Mouse (Mus musculus) lung, postnatal 0 days (tissue): Measurements from ENCODE around the gene Adamtsl3. TPM values are rescaled to one million over a fixed set of nuclear protein-coding genes. Genes with fewer than 3 reads are reported as not detected.
A peak's percentile ranks its signal among the peaks of the same experiment; 100 is the strongest.

Experiments used
- ATAC-seq: fragments of 200-750 bp; cut with Nextera tagmentation; 2 replicates; pipeline ENCODE4 v1.8.0; 2017; ENCODE audit warnings: moderate library complexity
- DNase-seq: peaks from one replicate; pipeline ENCODE4 v3.0.0-alpha.2; 2016; ENCODE audit warnings: low spot score
- H3K27ac ChIP-seq: fragments of 300-500 bp; sonication (generic); 2 replicates; pipeline ENCODE4 v1.5.1; 2014; ENCODE audit warnings: antibody characterized with exemption, mild to moderate bottlenecking, low read length, mixed read lengths
- H3K27me3 ChIP-seq: fragments of 300-500 bp; sonication (generic); replicated peaks from 2 replicates; pipeline ENCODE4 v1.6.1; 2014; ENCODE audit warnings: low read length, mixed read lengths; ENCODE audit not compliant: insufficient read depth
- H3K36me3 ChIP-seq: fragments of 300-500 bp; sonication (generic); 2 replicates; pipeline ENCODE4 v1.6.1; 2014; ENCODE audit warnings: low read length, mixed read lengths; ENCODE audit not compliant: insufficient read depth
- H3K4me1 ChIP-seq: fragments of 300-500 bp; sonication (generic); 2 replicates; pipeline ENCODE4 v1.6.1; 2014; ENCODE audit warnings: antibody characterized with exemption, low read depth, low read length, mixed read lengths; ENCODE audit not compliant: insufficient read depth
- H3K4me2 ChIP-seq: fragments of 300-500 bp; sonication (generic); replicated peaks from 2 replicates; pipeline ENCODE4 v1.6.1; 2014; ENCODE audit warnings: low read depth, mild to moderate bottlenecking, low read length, moderate library complexity, mixed read lengths
- H3K4me3 ChIP-seq: fragments of 300-500 bp; sonication (generic); 2 replicates; pipeline ENCODE4 v1.5.1; 2014; ENCODE audit warnings: low read depth, low read length
- H3K9ac ChIP-seq: fragments of 300-500 bp; sonication (generic); replicated peaks from 2 replicates; pipeline ENCODE4 v1.6.1; 2014; ENCODE audit warnings: low read depth, mild to moderate bottlenecking
- H3K9me3 ChIP-seq: fragments of 300-500 bp; sonication (generic); 2 replicates; pipeline ENCODE4 v1.6.1; 2016; ENCODE audit warnings: low read length, mixed read lengths
- CTCF ChIP-seq: IDR thresholded peaks from 2 replicates; pipeline ENCODE4 v1.5.1; 2016; ENCODE audit warnings: antibody characterized with exemption, mild to moderate bottlenecking
- EP300 ChIP-seq: IDR thresholded peaks from 2 replicates; pipeline ENCODE4 v1.6.1; 2016; ENCODE audit warnings: antibody characterized with exemption, mild to moderate bottlenecking, control low read depth
- WGBS: fragments of 180-500 bp; shearing (Covaris S2); extraction: QIAGEN DNeasy Blood & Tissue Kit; methylation state at CpG from one replicate; pipeline ENCODE4 v1.1.7; 2014; 5-methylcytosine and 5-hydroxymethylcytosine counted together
- polyA plus RNA-seq: library from polyadenylated mRNA; unstranded; fragments of >200 nt; fragmentation: Nextera tagmentation; extraction: Ambion mirVana; gene quantifications from 2 replicates; pipeline ENCODE4 v1.2.1, GENCODE M21; 2015

The Adamtsl3 gene
- polyA plus RNA-seq, 1 experiment from 2014 or later, result 2.4 TPM

DNA sequence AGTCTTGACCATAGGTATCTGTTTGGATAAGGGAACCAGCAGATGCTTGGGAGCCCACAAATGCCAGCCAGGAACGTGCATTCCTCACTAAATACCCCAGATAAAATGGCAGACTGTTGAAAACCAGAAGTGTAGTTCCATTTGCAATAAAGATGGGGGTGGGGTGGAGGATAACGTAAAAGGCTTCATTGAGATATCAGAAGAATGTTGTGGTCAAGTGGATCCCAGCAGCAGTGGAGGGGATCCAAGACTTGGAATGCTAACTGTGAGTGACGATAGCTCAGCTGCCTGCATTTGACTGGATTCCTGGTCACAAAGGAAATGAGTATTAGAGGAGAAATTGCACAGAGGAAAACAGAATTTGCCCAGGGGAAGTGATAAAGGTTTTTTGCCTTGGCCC, 87.1 kb downstream of the Adamtsl3 start:
- H3K9ac ChIP-seq, result no peak overlapping the region
- H3K27ac ChIP-seq, result no peak overlapping the region
- peaks cover 4% of the 10 kb centered on the region; the same call in 1 of the 2 replicates for H3K4me1 ChIP-seq
- H3K27me3 ChIP-seq, result no peaks in the 10 kb centered on the region
- DNase-seq (peak; percentile 40), ATAC-seq (peak; percentile 60; the same call in 1 of the 2 replicates)
- H3K9me3 ChIP-seq, result no peaks in the 10 kb centered on the region
- TF ChIP-seq CTCF, result no peak
- TF ChIP-seq EP300, result peak; percentile 89
- no peak overlapping the region for H3K4me2 ChIP-seq
- no peaks in the 10 kb centered on the region for H3K36me3 ChIP-seq
- no peak overlapping the region for H3K4me3 ChIP-seq
- WGBS, result 23% methylated on average over 3 of the region's 3 CpGs

DNA sequence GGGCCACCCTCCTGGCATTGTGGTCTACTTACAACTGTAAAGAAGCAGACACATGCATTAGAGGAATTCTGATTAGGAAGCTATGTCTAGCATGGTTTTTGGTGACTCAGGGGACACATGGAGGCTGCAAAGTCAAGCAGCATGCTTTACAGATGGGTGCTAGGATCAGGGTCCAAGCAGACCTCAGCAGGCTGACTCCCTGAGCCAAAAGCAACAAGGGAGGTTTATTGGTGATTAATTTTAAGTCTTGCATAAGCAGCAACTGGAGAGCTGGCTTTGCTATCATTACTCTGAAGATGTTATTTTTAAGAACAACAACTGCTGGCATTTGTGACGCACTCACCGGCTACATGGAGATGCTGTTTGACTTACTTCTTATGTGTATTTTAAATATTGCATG, 88.1 kb downstream of the Adamtsl3 start:
- Histone ChIP-seq H3K27ac (no peak overlapping the region), H3K27me3 (no peaks in the 10 kb centered on the region), H3K9me3 (no peaks in the 10 kb centered on the region), H3K4me3 (no peak overlapping the region), H3K36me3 (no peaks in the 10 kb centered on the region), H3K9ac (no peak overlapping the region), H3K4me1 (peaks cover 4% of the 10 kb centered on the region; the same call in 1 of the 2 replicates), H3K4me2 (no peak overlapping the region)
- ATAC-seq (no peak), DNase-seq (no peak)
- TF ChIP-seq EP300 (no peak), CTCF (no peak)
- WGBS, result 66% methylated on average over 2 of the region's 2 CpGs

DNA sequence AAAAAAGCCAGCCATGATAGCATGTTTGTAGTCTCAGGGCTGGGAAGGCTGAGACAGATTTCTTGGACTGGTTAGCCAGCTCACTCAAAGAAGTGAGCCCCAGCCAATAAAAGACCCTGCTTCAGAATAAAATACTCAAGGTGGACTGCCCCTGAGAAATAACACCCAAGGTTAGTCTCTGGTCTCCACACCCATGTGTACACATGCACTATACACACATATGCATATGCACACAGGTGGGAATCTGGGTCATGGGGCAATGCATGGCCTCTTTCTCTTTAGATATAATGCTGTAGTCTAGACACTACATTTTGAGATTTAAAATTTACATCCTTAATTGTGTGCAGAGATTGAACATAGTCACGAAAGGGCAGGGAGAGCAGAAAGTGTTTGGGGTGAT, 88.8 kb downstream of the Adamtsl3 start:
- Histone ChIP-seq H3K36me3 (no peaks in the 10 kb centered on the region), H3K27me3 (no peaks in the 10 kb centered on the region), H3K9ac (no peak overlapping the region), H3K4me3 (no peak overlapping the region), H3K4me1 (peaks cover 4% of the 10 kb centered on the region; the same call in 1 of the 2 replicates), H3K9me3 (no peaks in the 10 kb centered on the region), H3K27ac (no peak overlapping the region), H3K4me2 (no peak overlapping the region)
- WGBS, result 84% methylated on average over 1 of the region's 1 CpGs
- TF ChIP-seq CTCF (no peak), EP300 (no peak)
- DNase-seq, result no peak
- no peak for ATAC-seq

GRCm38 (mm10) chr7:82425374-82425773, 89.9 kb downstream of the Adamtsl3 start:
- 41% methylated on average over 11 of the region's 11 CpGs for WGBS

DNA sequence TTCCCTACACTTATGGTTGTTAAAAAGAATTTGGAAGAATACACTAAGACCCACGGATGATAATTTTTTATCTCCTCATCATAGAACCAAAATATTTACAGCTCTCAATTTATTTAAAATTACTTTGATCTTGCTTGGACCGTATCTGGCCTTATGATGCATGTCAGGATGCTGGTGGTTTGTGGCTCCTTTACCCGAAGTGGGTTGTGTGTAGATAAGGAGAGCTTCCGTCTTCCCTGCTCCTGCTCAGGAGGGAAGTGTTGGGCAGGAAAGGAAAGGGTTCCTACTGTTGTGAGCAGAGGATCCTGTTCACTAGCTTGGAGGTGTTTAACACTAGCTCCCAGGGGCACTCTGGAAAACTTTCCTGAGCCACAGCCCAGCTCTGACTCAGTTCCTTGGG, 94.0 kb downstream of the Adamtsl3 start:
- H3K9ac ChIP-seq, result no peak overlapping the region
- H3K4me1 ChIP-seq, result no peaks in the 10 kb centered on the region
- H3K9me3 ChIP-seq, result no peaks in the 10 kb centered on the region
- WGBS, result 39% methylated on average over 4 of the region's 4 CpGs
- no peaks in the 10 kb centered on the region for H3K27me3 ChIP-seq
- no peaks in the 10 kb centered on the region for H3K36me3 ChIP-seq
- H3K27ac ChIP-seq, result no peak overlapping the region
- no peak overlapping the region for H3K4me3 ChIP-seq
- H3K4me2 ChIP-seq, result no peak overlapping the region
- DNase-seq (no peak), ATAC-seq (no peak)
- TF ChIP-seq CTCF (no peak), EP300 (no peak)

More at GRCm38 (mm10) chr7:82425374-82425773, 89.9 kb downstream of the Adamtsl3 start:
- Histone ChIP-seq H3K4me2 (peak overlapping the region; percentile 15; the same call in 1 of the 2 replicates), H3K36me3 (no peaks in the 10 kb centered on the region), H3K4me1 (peaks cover 4% of the 10 kb centered on the region; the same call in 1 of the 2 replicates), H3K27ac (no peak overlapping the region), H3K27me3 (no peaks in the 10 kb centered on the region), H3K4me3 (no peak overlapping the region; the same call in 1 of the 2 replicates), H3K9me3 (no peaks in the 10 kb centered on the region), H3K9ac (no peak overlapping the region)
- ATAC-seq, result no peak
- TF ChIP-seq CTCF, result no peak
- peak; percentile 27 for DNase-seq

- ATAC-seq, result peak; percentile 74; the same call in 1 of the 2 replicates
- DNase-seq, result peak; percentile 66
- Histone ChIP-seq H3K4me1 (no peaks in the 10 kb centered on the region), H3K4me2 (no peak overlapping the region), H3K36me3 (no peaks in the 10 kb centered on the region), H3K9me3 (no peaks in the 10 kb centered on the region), H3K4me3 (no peak overlapping the region), H3K27ac (no peak overlapping the region), H3K9ac (no peak overlapping the region), H3K27me3 (no peaks in the 10 kb centered on the region)
- no peak for TF ChIP-seq CTCF
- peak; percentile 52; the same call in 1 of the 2 replicates for TF ChIP-seq EP300
- 18% methylated on average over 2 of the region's 2 CpGs for WGBS
These were observed 96.1 kb downstream of the Adamtsl3 start for GRCm38 (mm10) chr7:82431572-82431971.

GRCm38 (mm10) chr7:82433226-82433625, 97.7 kb downstream of the Adamtsl3 start:
- DNase-seq (no peak), ATAC-seq (no peak)
- 86% methylated on average over 2 of the region's 2 CpGs for WGBS
- Histone ChIP-seq H3K4me3 (no peak overlapping the region), H3K4me1 (no peaks in the 10 kb centered on the region), H3K27ac (no peak overlapping the region), H3K4me2 (no peak overlapping the region), H3K9me3 (no peaks in the 10 kb centered on the region), H3K27me3 (no peaks in the 10 kb centered on the region), H3K9ac (no peak overlapping the region), H3K36me3 (no peaks in the 10 kb centered on the region)
- no peak for TF ChIP-seq CTCF
